Mouse (Mus musculus) limb, embryonic 10.5 days (tissue): ENCODE results near the gene Slc26a9. TPM values are rescaled to one million over a fixed set of nuclear protein-coding genes. Genes with fewer than 3 reads are reported as not detected.

Source experiments
- DNase-seq: peaks from one replicate; pipeline ENCODE4 v3.0.0-alpha.2; 2017; ENCODE audit warnings: low spot score
- H3K27ac ChIP-seq: fragments of 300-500 bp; sonication (generic); 2 replicates; pipeline ENCODE4 v1.5.1; 2016; ENCODE audit warnings: mild to moderate bottlenecking
- H3K27me3 ChIP-seq: fragments of 300-500 bp; sonication (generic); 2 replicates; pipeline ENCODE4 v1.6.1; 2016; ENCODE audit warnings: low read depth, mild to moderate bottlenecking; ENCODE audit not compliant: poor library complexity, severe bottlenecking
- H3K36me3 ChIP-seq: fragments of 300-500 bp; sonication (generic); 2 replicates; pipeline ENCODE4 v1.6.1; 2016; ENCODE audit warnings: mild to moderate bottlenecking, moderate library complexity
- H3K4me1 ChIP-seq: fragments of 300-500 bp; sonication (generic); 2 replicates; pipeline ENCODE4 v1.6.1; 2016
- H3K4me3 ChIP-seq: fragments of 300-500 bp; sonication (generic); 2 replicates; pipeline ENCODE4 v1.5.1; 2016; ENCODE audit warnings: mild to moderate bottlenecking, moderate library complexity
- H3K9me3 ChIP-seq: fragments of 300-500 bp; sonication (generic); replicated peaks from 2 replicates; pipeline ENCODE4 v1.6.1; 2016; ENCODE audit warnings: mild to moderate bottlenecking
- whole genome bisulfite sequencing: fragments of 180-500 bp; shearing (Covaris S2); methylation state at CpG from one replicate; pipeline ENCODE4 v1.1.7; 2016; 5-methylcytosine and 5-hydroxymethylcytosine counted together
- polyA plus RNA-seq: library from polyadenylated mRNA; unstranded; fragments of >200 nt; fragmentation: Nextera tagmentation; extraction: Ambion mirVana; gene quantifications from 2 replicates; pipeline ENCODE4 v1.2.1, GENCODE M21; 2016

Slc26a9 gene
- polyA plus RNA-seq, 1 experiment from 2014 or later: not detected

- WGBS: 46% methylated on average over 9 of the region's 9 CpGs
- no peak overlapping the region for H3K27ac ChIP-seq
- 0 out of 2 replicates have a peak, but pooled peaks cover 4% of the 10 kb centered on the region for H3K27me3 ChIP-seq
- H3K4me1 ChIP-seq: 0 out of 2 replicates have a peak, but pooled peaks cover 2% of the 10 kb centered on the region
- peak; percentile 25 for DNase-seq
- H3K36me3 ChIP-seq: no peaks in the 10 kb centered on the region
- H3K9me3 ChIP-seq: no peaks in the 10 kb centered on the region
- no peak overlapping the region for H3K4me3 ChIP-seq
Observed at GRCm38 (mm10) chr1:131763683-131764082, 19.9 kb downstream of the Slc26a9 start.

GRCm38 (mm10) chr1:131764581-131765338 is 20.9 kb downstream of the Slc26a9 start:
- Histone ChIP-seq H3K9me3 (no peaks in the 10 kb centered on the region), H3K27me3 (0 out of 2 replicates have a peak, but pooled peaks cover 4% of the 10 kb centered on the region), H3K4me1 (0 out of 2 replicates have a peak, but pooled peaks cover 2% of the 10 kb centered on the region), H3K27ac (no peak overlapping the region), H3K4me3 (no peak overlapping the region), H3K36me3 (no peaks in the 10 kb centered on the region)
- peak; percentile 25 for DNase-seq
- 73% methylated on average over 8 of the region's 8 CpGs for WGBS

- Histone ChIP-seq H3K36me3 (no peaks in the 10 kb centered on the region), H3K4me1 (0 out of 2 replicates have a peak, but pooled peaks cover 2% of the 10 kb centered on the region), H3K9me3 (no peaks in the 10 kb centered on the region), H3K27ac (no peak overlapping the region), H3K4me3 (no peak overlapping the region), H3K27me3 (0 out of 2 replicates have a peak, but pooled peaks cover 4% of the 10 kb centered on the region)
- WGBS: 12% methylated on average over 11 of the region's 11 CpGs
- peak; percentile 90 for DNase-seq
Observed at GRCm38 (mm10) chr1:131765357-131766001, 21.7 kb downstream of the Slc26a9 start.

GRCm38 (mm10) chr1:131769296-131769695 is 25.5 kb downstream of the Slc26a9 start:
- Histone ChIP-seq H3K4me3 (no peak overlapping the region), H3K27me3 (0 out of 2 replicates have a peak, but pooled peaks cover 4% of the 10 kb centered on the region), H3K36me3 (no peaks in the 10 kb centered on the region), H3K9me3 (no peaks in the 10 kb centered on the region), H3K4me1 (0 out of 2 replicates have a peak, but pooled peaks cover 2% of the 10 kb centered on the region), H3K27ac (no peak overlapping the region)
- 71% methylated on average over 3 of the region's 3 CpGs for WGBS
- DNase-seq: no peak

- no peak for DNase-seq
- 79% methylated on average over 4 of the region's 4 CpGs for WGBS
- Histone ChIP-seq H3K27ac (no peak overlapping the region), H3K27me3 (0 out of 2 replicates have a peak, but pooled peaks cover 4% of the 10 kb centered on the region), H3K4me3 (no peak overlapping the region), H3K4me1 (0 out of 2 replicates have a peak, but pooled peaks cover 1% of the 10 kb centered on the region), H3K9me3 (no peaks in the 10 kb centered on the region), H3K36me3 (no peaks in the 10 kb centered on the region)
Observed at GRCm38 (mm10) chr1:131770656-131771055, 26.8 kb downstream of the Slc26a9 start.

GRCm38 (mm10) chr1:131771440-131771839 is 27.6 kb downstream of the Slc26a9 start:
- no peaks in the 10 kb centered on the region for H3K36me3 ChIP-seq
- H3K4me1 ChIP-seq: no peaks in the 10 kb centered on the region
- DNase-seq: no peak
- H3K27ac ChIP-seq: no peak overlapping the region
- H3K9me3 ChIP-seq: no peaks in the 10 kb centered on the region
- H3K27me3 ChIP-seq: 0 out of 2 replicates have a peak, but pooled peaks cover 4% of the 10 kb centered on the region
- H3K4me3 ChIP-seq: no peak overlapping the region

- Histone ChIP-seq H3K4me3 (no peak overlapping the region), H3K27ac (no peak overlapping the region), H3K36me3 (no peaks in the 10 kb centered on the region), H3K4me1 (peaks cover 20% of the 10 kb centered on the region), H3K9me3 (no peaks in the 10 kb centered on the region), H3K27me3 (no peaks in the 10 kb centered on the region)
- DNase-seq: no peak
- WGBS: 27% methylated on average over 3 of the region's 3 CpGs
Observed at GRCm38 (mm10) chr1:131794591-131794990, 50.8 kb downstream of the Slc26a9 start.

- 80% methylated on average over 3 of the region's 3 CpGs for WGBS
- H3K4me1 ChIP-seq: peaks cover 25% of the 10 kb centered on the region
- H3K36me3 ChIP-seq: no peaks in the 10 kb centered on the region
Observed at GRCm38 (mm10) chr1:131795171-131795570, 51.3 kb downstream of the Slc26a9 start.

GRCm38 (mm10) chr1:131797202-131797909 is 53.5 kb downstream of the Slc26a9 start, which contains the start of gene Pm20d1:
TSS of gene Pm20d1 (plus strand) at chr1:131797381.
- no peaks in the 10 kb centered on the region for H3K36me3 ChIP-seq
- WGBS: 7% methylated on average over 26 of the region's 26 CpGs
- H3K27me3 ChIP-seq: no peaks in the 10 kb centered on the region
- H3K4me1 ChIP-seq: peaks cover 26% of the 10 kb centered on the region
- no peaks in the 10 kb centered on the region for H3K9me3 ChIP-seq
- peak within 1 kb of the TSS; percentile 50 for H3K4me3 ChIP-seq
- H3K27ac ChIP-seq: peak within 1 kb of the TSS; percentile 81
- peak; percentile 62 for DNase-seq

More at GRCm38 (mm10) chr1:131795171-131795570, 51.3 kb downstream of the Slc26a9 start:
- Histone ChIP-seq H3K9me3 (no peaks in the 10 kb centered on the region), H3K27me3 (no peaks in the 10 kb centered on the region), H3K4me3 (no peak overlapping the region), H3K27ac (no peak overlapping the region)
- DNase-seq: no peak

- H3K4me1 ChIP-seq: peaks cover 21% of the 10 kb centered on the region
- H3K4me3 ChIP-seq: no peak overlapping the region
- 41% methylated on average over 1 of the region's 1 CpGs for WGBS
- DNase-seq: no peak
- H3K27ac ChIP-seq: no peak overlapping the region
- H3K27me3 ChIP-seq: no peaks in the 10 kb centered on the region
- H3K36me3 ChIP-seq: no peaks in the 10 kb centered on the region
- H3K9me3 ChIP-seq: no peaks in the 10 kb centered on the region
Observed at GRCm38 (mm10) chr1:131800001-131800400, 56.2 kb downstream of the Slc26a9 start.

GRCm38 (mm10) chr1:131801071-131801470 is 57.2 kb downstream of the Slc26a9 start:
- H3K4me3 ChIP-seq: no peak overlapping the region
- H3K9me3 ChIP-seq: no peaks in the 10 kb centered on the region
- H3K4me1 ChIP-seq: peaks cover 18% of the 10 kb centered on the region
- H3K27me3 ChIP-seq: no peaks in the 10 kb centered on the region
- no peak for DNase-seq
- no peaks in the 10 kb centered on the region for H3K36me3 ChIP-seq
- no peak overlapping the region for H3K27ac ChIP-seq
- WGBS: 96% methylated on average over 8 of the region's 8 CpGs

GRCm38 (mm10) chr1:131802652-131803051 is 58.8 kb downstream of the Slc26a9 start:
- WGBS: 93% methylated on average over 5 of the region's 5 CpGs
- no peak for DNase-seq
- H3K4me3 ChIP-seq: no peak overlapping the region

More at GRCm38 (mm10) chr1:131802652-131803051, 58.8 kb downstream of the Slc26a9 start:
- Histone ChIP-seq H3K27ac (no peak overlapping the region), H3K36me3 (no peaks in the 10 kb centered on the region), H3K4me1 (peaks cover 8% of the 10 kb centered on the region; the same call in 1 of the 2 replicates), H3K27me3 (no peaks in the 10 kb centered on the region), H3K9me3 (no peaks in the 10 kb centered on the region)
